Mouse (Mus musculus): ENCODE results near the gene Olfr91. TPM values are rescaled to one million over a fixed set of nuclear protein-coding genes. Genes with fewer than 3 reads are reported as not detected.

Olfr91 gene
- polyA plus RNA-seq, 1 experiment from 2014 or later, result not detected

Other genes with a start within 250 kb of the Olfr91 start
- 0.79 and 1.2 TPM in 2 replicates for gene Trim15, start 231.1 kb downstream of the Olfr91 start, polyA plus RNA-seq (2015; fragmentation: Nextera tagmentation; extraction: Ambion mirVana)
- gene Trim10, start 228.7 kb downstream of the Olfr91 start, polyA plus RNA-seq (2015; fragmentation: Nextera tagmentation; extraction: Ambion mirVana), result 1.2 and 1.5 TPM in 2 replicates
- gene Trim40, start 208.2 kb downstream of the Olfr91 start, polyA plus RNA-seq (2015; fragmentation: Nextera tagmentation; extraction: Ambion mirVana), result not detected in 2 replicates
- not detected in 2 replicates for gene Trim31, start 200.2 kb downstream of the Olfr91 start, polyA plus RNA-seq (2015; fragmentation: Nextera tagmentation; extraction: Ambion mirVana)
- 1.1 and 1.7 TPM in 2 replicates for gene Rnf39, start 155.4 kb downstream of the Olfr91 start, polyA plus RNA-seq (2015; fragmentation: Nextera tagmentation; extraction: Ambion mirVana)
- gene Ppp1r11, start 146.5 kb downstream of the Olfr91 start, polyA plus RNA-seq (2015; fragmentation: Nextera tagmentation; extraction: Ambion mirVana), result 163 and 172 TPM in 2 replicates
- gene Znrd1, start 139.7 kb downstream of the Olfr91 start, polyA plus RNA-seq (2015; fragmentation: Nextera tagmentation; extraction: Ambion mirVana), result 51.0 and 52.7 TPM in 2 replicates
- 4.7 and 4.9 TPM in 2 replicates for gene Znrd1as, start 139.7 kb downstream of the Olfr91 start, polyA plus RNA-seq (2015; fragmentation: Nextera tagmentation; extraction: Ambion mirVana)
- gene 2410137M14Rik, start 117.0 kb downstream of the Olfr91 start, polyA plus RNA-seq (2015; fragmentation: Nextera tagmentation; extraction: Ambion mirVana), result 0.40 and 0.68 TPM in 2 replicates
- 3.4 and 3.8 TPM in 2 replicates for gene H2-M5, start 108.7 kb downstream of the Olfr91 start, polyA plus RNA-seq (2015; fragmentation: Nextera tagmentation; extraction: Ambion mirVana)
- 289 and 324 TPM in 2 replicates for gene Zfp57, start 97.1 kb downstream of the Olfr91 start, polyA plus RNA-seq (2015; fragmentation: Nextera tagmentation; extraction: Ambion mirVana)
- gene Mog, start 74.9 kb downstream of the Olfr91 start, polyA plus RNA-seq (2015; fragmentation: Nextera tagmentation; extraction: Ambion mirVana), result 2.4 and 3.7 TPM in 2 replicates
- gene Gabbr1, start 52.3 kb downstream of the Olfr91 start, polyA plus RNA-seq (2015; fragmentation: Nextera tagmentation; extraction: Ambion mirVana), result 86.4 and 88.8 TPM in 2 replicates
- gene Olfr90, start 9.8 kb downstream of the Olfr91 start, polyA plus RNA-seq (2015; fragmentation: Nextera tagmentation; extraction: Ambion mirVana), result 0.06 TPM in 1 of 2 replicates, not detected in the other
- gene Olfr92, start 21.8 kb upstream of the Olfr91 start, polyA plus RNA-seq (2015; fragmentation: Nextera tagmentation; extraction: Ambion mirVana), result not detected in 2 replicates
- gene Olfr93, start 63.2 kb upstream of the Olfr91 start, polyA plus RNA-seq (2015; fragmentation: Nextera tagmentation; extraction: Ambion mirVana), result not detected in 2 replicates
- gene Ubd, start 95.6 kb upstream of the Olfr91 start, polyA plus RNA-seq (2015; fragmentation: Nextera tagmentation; extraction: Ambion mirVana), result not detected in 2 replicates
- 0.10 and 0.26 TPM in 2 replicates for gene Olfr94, start 102.7 kb upstream of the Olfr91 start, polyA plus RNA-seq (2015; fragmentation: Nextera tagmentation; extraction: Ambion mirVana)
- gene Olfr95, start 114.8 kb upstream of the Olfr91 start, polyA plus RNA-seq (2015; fragmentation: Nextera tagmentation; extraction: Ambion mirVana), result not detected in 2 replicates
- not detected in 2 replicates for gene Olfr96, start 121.9 kb upstream of the Olfr91 start, polyA plus RNA-seq (2015; fragmentation: Nextera tagmentation; extraction: Ambion mirVana)
- gene Olfr97, start 139.1 kb upstream of the Olfr91 start, polyA plus RNA-seq (2015; fragmentation: Nextera tagmentation; extraction: Ambion mirVana), result not detected in 2 replicates
- not detected in 2 replicates for gene Olfr98, start 165.5 kb upstream of the Olfr91 start, polyA plus RNA-seq (2015; fragmentation: Nextera tagmentation; extraction: Ambion mirVana)
- 1.3 and 1.6 TPM in 2 replicates for gene H2-M3, start 171.9 kb upstream of the Olfr91 start, polyA plus RNA-seq (2015; fragmentation: Nextera tagmentation; extraction: Ambion mirVana)
- not detected in 2 replicates for gene Olfr99, start 185.2 kb upstream of the Olfr91 start, polyA plus RNA-seq (2015; fragmentation: Nextera tagmentation; extraction: Ambion mirVana)
- gene Olfr101, start 206.0 kb upstream of the Olfr91 start, polyA plus RNA-seq (2015; fragmentation: Nextera tagmentation; extraction: Ambion mirVana), result not detected in 2 replicates
- not detected in 2 replicates for gene Olfr102, start 218.8 kb upstream of the Olfr91 start, polyA plus RNA-seq (2015; fragmentation: Nextera tagmentation; extraction: Ambion mirVana)
- gene Olfr103, start 241.4 kb upstream of the Olfr91 start, polyA plus RNA-seq (2015; fragmentation: Nextera tagmentation; extraction: Ambion mirVana), result not detected in 2 replicates

All from midbrain, embryonic 15.5 days (tissue).